Mouse (Mus musculus) CD4-positive, CD25-positive, alpha-beta regulatory T cell (primary cell): Measurements from ENCODE around the gene Urm1. TPM values are rescaled to one million over a fixed set of nuclear protein-coding genes. Genes with fewer than 3 reads are reported as not detected.

Source experiments
- polyA plus RNA-seq: library from polyadenylated mRNA; unstranded; fragments of 100-300 nt; shearing (Covaris generic); gene quantifications from one replicate; pipeline ENCODE4 v1.2.1, GENCODE M21; 2017

Urm1 gene
- polyA plus RNA-seq: 25.7 TPM

GRCm38 (mm10) chr2:29820025-29820817 is at the start of gene Urm1:
Urm1 (plus strand) TSS chr2:29820075.

GRCm38 (mm10) chr2:29787104-29787917 is 32.6 kb upstream of the Urm1 start, which contains the start of gene Coq4:
Coq4 (plus strand) TSS chr2:29787493.

DNA sequence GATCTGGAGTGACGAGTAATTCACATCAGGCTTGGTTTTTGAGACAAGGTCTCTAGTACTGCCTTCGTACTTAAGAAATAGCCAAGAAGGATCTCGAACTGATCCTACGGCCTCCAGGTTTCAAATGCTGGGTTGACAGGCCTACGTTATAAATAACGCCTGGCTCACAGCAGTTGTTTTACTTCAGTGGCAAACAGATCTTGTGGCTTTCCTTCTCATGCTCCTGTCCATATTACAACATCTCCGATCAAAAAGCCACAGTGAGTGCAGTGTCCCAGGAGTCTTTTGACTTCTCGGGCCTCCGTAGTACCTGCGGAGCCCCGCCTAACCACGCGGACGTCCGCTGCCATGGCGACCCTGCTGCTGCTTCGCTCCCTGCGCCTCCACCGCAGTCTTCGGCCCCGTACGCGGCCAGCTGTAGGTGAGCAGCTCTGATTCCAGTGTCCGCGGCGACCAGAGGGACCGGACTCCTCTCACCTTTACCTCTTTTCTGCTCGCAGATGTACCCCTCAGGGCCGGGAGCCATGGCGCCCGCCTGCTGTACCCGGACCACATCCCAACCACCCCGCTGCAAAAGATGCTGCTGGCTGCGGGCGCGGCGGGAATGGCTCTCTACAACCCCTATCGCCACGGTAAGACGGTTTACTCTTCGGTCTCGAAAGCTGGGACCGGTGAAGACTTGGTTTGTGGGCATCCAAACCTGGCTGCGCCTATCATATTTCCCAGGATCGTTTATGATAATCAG is 31.8 kb upstream of the Urm1 start, which contains the start of gene Trub2:
Trub2 (minus strand) TSS at position 566 of the 745 bp plus-strand sequence.

GRCm38 (mm10) chr2:29802075-29802826 is 17.6 kb upstream of the Urm1 start, which contains the start of gene Slc27a4:
Slc27a4 (plus strand) TSS chr2:29802634.

GRCm38 (mm10) chr2:29868949-29869645 is 49.2 kb downstream of the Urm1 start, which contains the start of gene Cercam:
Cercam (plus strand) TSS chr2:29869164.

DNA sequence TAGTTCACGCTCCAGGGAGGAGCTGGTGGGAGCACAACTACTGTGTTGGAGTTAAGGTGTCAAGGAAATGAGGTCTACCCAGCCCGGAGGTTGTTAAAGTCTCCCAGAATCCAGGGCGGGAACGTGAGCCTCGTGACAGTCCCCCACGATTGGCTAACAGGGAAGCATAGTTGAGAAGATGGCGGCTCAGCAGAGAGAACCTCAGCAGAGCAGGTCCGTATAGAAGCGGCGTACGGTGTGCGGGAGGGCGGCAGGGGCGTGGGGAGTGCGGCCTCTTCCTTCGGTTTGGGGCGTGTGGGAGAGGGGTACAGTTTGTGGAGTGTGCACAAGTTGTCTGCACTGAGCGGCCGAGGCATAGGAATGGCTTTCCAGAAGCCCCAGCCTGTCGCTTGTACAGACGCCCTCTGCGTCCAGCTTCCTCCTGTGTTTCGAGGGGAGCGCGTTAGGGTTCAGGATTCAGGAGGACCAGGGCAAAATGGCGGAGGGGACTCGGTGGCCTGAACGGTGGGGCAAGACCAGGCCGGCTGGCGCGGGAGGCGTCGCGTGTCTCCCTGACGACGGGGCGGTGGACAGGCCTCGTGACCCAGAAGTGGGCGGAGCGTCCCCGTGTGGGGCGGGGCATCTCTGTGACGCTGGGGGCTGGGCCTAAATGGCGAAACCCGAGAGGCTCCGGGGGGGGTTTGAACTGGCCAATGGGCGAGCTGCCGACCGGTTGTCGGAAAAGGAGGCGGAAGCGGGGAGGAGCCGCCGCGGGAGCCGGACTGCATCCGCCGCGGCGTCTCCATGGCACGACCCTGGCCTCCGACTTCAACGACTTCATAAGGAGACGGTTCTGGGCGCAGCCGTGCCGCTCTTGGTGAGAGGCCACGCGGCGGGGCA is 69.4 kb downstream of the Urm1 start, which contains the start of gene Odf2:
Odf2 (plus strand) TSS at position 156 of the 879 bp plus-strand sequence.

Other genes starting within 250 kb of the Urm1 start
- gene Rapgef1, start 200.4 kb upstream of the Urm1 start, polyA plus RNA-seq: 44.2 TPM
- gene Gm13420, start 68.4 kb upstream of the Urm1 start, polyA plus RNA-seq: not detected
- 0.97 TPM for gene Gm13547, start 60.8 kb upstream of the Urm1 start, polyA plus RNA-seq
- gene Coq4, start 32.6 kb upstream of the Urm1 start, polyA plus RNA-seq: 8.9 TPM
- 35.4 TPM for gene Trub2, start 31.6 kb upstream of the Urm1 start, polyA plus RNA-seq
- 10.8 TPM for gene Slc27a4, start 17.4 kb upstream of the Urm1 start, polyA plus RNA-seq
- gene Cercam, start 49.1 kb downstream of the Urm1 start, polyA plus RNA-seq: 0.98 TPM
- gene Odf2, start 69.1 kb downstream of the Urm1 start, polyA plus RNA-seq: 75.3 TPM
- 68.0 TPM for gene Gle1, start 115.4 kb downstream of the Urm1 start, polyA plus RNA-seq
- gene Sptan1, start 145.5 kb downstream of the Urm1 start, polyA plus RNA-seq: 107 TPM
- gene Wdr34, start 228.8 kb downstream of the Urm1 start, polyA plus RNA-seq: 1.3 TPM
- gene Set, start 237.3 kb downstream of the Urm1 start, polyA plus RNA-seq: 396 TPM